Mouse (Mus musculus) activated CD4-positive, CD25-positive, alpha-beta regulatory T cell (primary cell): Measurements from ENCODE around the gene Sowahc. TPM values are rescaled to one million over a fixed set of nuclear protein-coding genes. Genes with fewer than 3 reads are reported as not detected.

Source experiments
- polyA plus RNA-seq, 2 experiments: library from polyadenylated mRNA; unstranded; fragments of 100-300 nt; shearing (Covaris generic); gene quantifications; one replicate each; pipeline ENCODE4 v1.2.1; 2017

Sowahc gene
- polyA plus RNA-seq = under 1 TPM; 0.21 to 0.82 TPM

GRCm38 (mm10) chr10:59221473-59222270 is at the start of gene Sowahc, which contains the start of gene Sept10:
TSS of gene Sowahc (plus strand) at chr10:59221953.
TSS of gene Sept10 (minus strand) at chr10:59221847.

Other genes starting within 250 kb of the Sowahc start
- gene Sept10, start 106 bp upstream of the Sowahc start, polyA plus RNA-seq = 1 to 10 TPM in 1 of 2 experiments, under 1 TPM in 1; 0.33 to 1.2 TPM
- 10 to 100 TPM; 27.2 to 88.8 TPM for gene P4ha1, start 101.3 kb downstream of the Sowahc start, polyA plus RNA-seq
- 100 to 1,000 TPM; 104 to 106 TPM for gene Gm10273, start 173.7 kb downstream of the Sowahc start, polyA plus RNA-seq
- not detected for gene Pla2g12b, start 181.7 kb downstream of the Sowahc start, polyA plus RNA-seq
- 1 to 10 TPM; 1.0 to 1.4 TPM for gene Oit3, start 219.8 kb downstream of the Sowahc start, polyA plus RNA-seq